Mouse (Mus musculus) layer of hippocampus, postnatal 36 days (tissue): ENCODE measurements at regions not wholly inside any gene's neighbourhood (a gene's known extent, or its start where the extent isn't known, plus 50 kb on each side); places are given as distances from the start of the nearest gene placed in this dataset.

Source experiments
- microRNA-seq, 2 experiments: library from miRNA; unstranded; fragments of <30 nt; microRNA quantifications; one replicate each; pipeline ENCODE4 v1.2.0; 2021

Small RNA genes lying in the stretch of these regions (microRNA-seq; reads per million reads assigned to microRNA genes)
- gene Gm23659: 0 reads per million in 2 experiments
